Mouse (Mus musculus) bone marrow, adult 2 months (tissue): ENCODE results near the gene Olfr329-ps.
"Not testable (repeated sequence)": the region's sequence is repeated elsewhere in the genome, so short reads cannot be mapped to it uniquely, and the experiment has no call there.

Experiments
- CTCF ChIP-seq: fragments of 200-500 bp; IDR thresholded peaks from 2 replicates; pipeline ENCODE4 v1.5.1; 2011; ENCODE audit warnings: low read length, control low read depth; ENCODE audit not compliant: control insufficient read depth, insufficient read depth
- POLR2A ChIP-seq: fragments of 200-500 bp; IDR thresholded peaks from 2 replicates; pipeline ENCODE4 v1.6.1; 2011; ENCODE audit warnings: low read depth, mild to moderate bottlenecking, control low read depth, low read length, borderline replicate concordance; ENCODE audit not compliant: control insufficient read depth

DNA sequence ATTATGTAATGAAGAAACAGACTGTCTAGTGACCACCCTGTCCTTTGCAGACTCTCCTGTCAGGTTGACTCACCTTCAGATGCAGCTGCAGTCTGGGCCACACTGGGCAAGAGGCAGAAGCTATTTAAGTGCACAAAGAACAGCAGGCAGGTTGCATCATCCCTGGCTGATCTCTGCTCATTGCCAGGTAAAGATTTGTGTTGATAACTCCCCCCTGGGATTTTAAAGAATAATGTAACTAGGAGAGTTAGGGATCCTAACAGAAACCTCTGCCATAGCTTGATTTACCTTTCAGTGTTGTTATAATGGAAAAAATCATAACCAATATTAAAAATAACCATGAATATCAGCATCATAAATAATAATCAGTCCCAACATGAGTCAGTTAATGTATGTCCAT lies 11.5 kb downstream of the Olfr329-ps start, which contains the start of gene Olfr330:
- TF ChIP-seq POLR2A, CTCF: not testable (repeated sequence)
